Mouse (Mus musculus): ENCODE measurements around the gene Gch1. TPM values are rescaled to one million over a fixed set of nuclear protein-coding genes. Genes with fewer than 3 reads are reported as not detected.

Gene Gch1
- 0.94 and 1.1 TPM in 2 replicates for polyA plus RNA-seq (2015; fragmentation: Nextera tagmentation; extraction: Ambion mirVana)

GRCm38 (mm10) chr14:47188848-47189634, at the start of gene Gch1:
Gch1 (minus strand) TSS chr14:47189413.
- peaks cover 7% of the 10 kb centered on the region for H3K4me1 ChIP-seq
- no peak within 1 kb of the TSS for H3K27ac ChIP-seq
- peaks cover 24% of the 10 kb centered on the region for H3K27me3 ChIP-seq
- H3K4me2 ChIP-seq, result peak within 1 kb of the TSS; percentile 100
- H3K4me3 ChIP-seq, result peak within 1 kb of the TSS; percentile 75
- H3K9me3 ChIP-seq, result no peaks in the 10 kb centered on the region
- peak; percentile 80; the same call in 1 of the 2 replicates for ATAC-seq (ENCODE audit: insufficient number of reproducible peaks, insufficient read depth, low FRiP score, low TSS enrichment, low read depth)
- H3K36me3 ChIP-seq, result no peaks in the 10 kb centered on the region
- peak within 1 kb of the TSS; percentile 68 for H3K9ac ChIP-seq
- under 1% methylated on average over 66 of the region's 68 CpGs for WGBS

GRCm38 (mm10) chr14:47237286-47237685, 48.1 kb upstream of the Gch1 start:
- H3K27me3 ChIP-seq, result no peaks in the 10 kb centered on the region
- no peak overlapping the region for H3K9ac ChIP-seq
- no peak overlapping the region for H3K4me2 ChIP-seq
- H3K4me1 ChIP-seq, result no peaks in the 10 kb centered on the region
- no peak for ATAC-seq (ENCODE audit: insufficient number of reproducible peaks, insufficient read depth, low FRiP score, low TSS enrichment, low read depth)
- no peak overlapping the region for H3K27ac ChIP-seq
- no peak overlapping the region for H3K4me3 ChIP-seq
- WGBS, result 88% methylated on average over 4 of the region's 4 CpGs
- H3K9me3 ChIP-seq, result 0 out of 2 replicates have a peak, but pooled peaks cover 4% of the 10 kb centered on the region
- peaks cover 14% of the 10 kb centered on the region for H3K36me3 ChIP-seq

GRCm38 (mm10) chr14:47236491-47236890, 47.3 kb upstream of the Gch1 start:
- H3K27ac ChIP-seq, result no peak overlapping the region
- peaks cover 12% of the 10 kb centered on the region for H3K36me3 ChIP-seq
- no peak overlapping the region for H3K4me2 ChIP-seq
- 0 out of 2 replicates have a peak, but pooled peaks cover 4% of the 10 kb centered on the region for H3K9me3 ChIP-seq
- 90% methylated on average over 7 of the region's 7 CpGs for whole genome bisulfite sequencing
- H3K4me1 ChIP-seq, result no peaks in the 10 kb centered on the region
- H3K4me3 ChIP-seq, result no peak overlapping the region
- no peak for ATAC-seq (ENCODE audit: insufficient number of reproducible peaks, insufficient read depth, low FRiP score, low TSS enrichment, low read depth)
- no peak overlapping the region for H3K9ac ChIP-seq
- H3K27me3 ChIP-seq, result no peaks in the 10 kb centered on the region

GRCm38 (mm10) chr14:47234526-47235250, 45.5 kb upstream of the Gch1 start:
- Histone ChIP-seq H3K27ac (no peak overlapping the region), H3K36me3 (no peaks in the 10 kb centered on the region), H3K4me3 (no peak overlapping the region), H3K9me3 (0 out of 2 replicates have a peak, but pooled peaks cover 4% of the 10 kb centered on the region), H3K27me3 (no peaks in the 10 kb centered on the region), H3K4me1 (no peaks in the 10 kb centered on the region), H3K4me2 (no peak overlapping the region), H3K9ac (no peak overlapping the region)
- 73% methylated on average over 5 of the region's 5 CpGs for WGBS
- no peak for ATAC-seq (ENCODE audit: insufficient number of reproducible peaks, insufficient read depth, low FRiP score, low TSS enrichment, low read depth)

- Histone ChIP-seq H3K27ac (no peak overlapping the region), H3K4me3 (no peak overlapping the region), H3K9ac (no peak overlapping the region), H3K4me1 (no peaks in the 10 kb centered on the region), H3K27me3 (no peaks in the 10 kb centered on the region), H3K9me3 (0 out of 2 replicates have a peak, but pooled peaks cover 4% of the 10 kb centered on the region), H3K4me2 (no peak overlapping the region), H3K36me3 (no peaks in the 10 kb centered on the region)
- 90% methylated on average over 3 of the region's 3 CpGs for WGBS
- ATAC-seq (ENCODE audit: insufficient number of reproducible peaks, insufficient read depth, low FRiP score, low TSS enrichment, low read depth), result no peak
Measured at GRCm38 (mm10) chr14:47234032-47234431, 44.8 kb upstream of the Gch1 start.

GRCm38 (mm10) chr14:47233602-47234001, 44.4 kb upstream of the Gch1 start:
- no peak for ATAC-seq (ENCODE audit: insufficient number of reproducible peaks, insufficient read depth, low FRiP score, low TSS enrichment, low read depth)
- no peak overlapping the region for H3K9ac ChIP-seq
- H3K36me3 ChIP-seq, result no peaks in the 10 kb centered on the region
- no peaks in the 10 kb centered on the region for H3K27me3 ChIP-seq
- no peak overlapping the region for H3K27ac ChIP-seq
- H3K4me1 ChIP-seq, result no peaks in the 10 kb centered on the region
- WGBS, result 70% methylated on average over 2 of the region's 2 CpGs
- H3K9me3 ChIP-seq, result 0 out of 2 replicates have a peak, but pooled peaks cover 4% of the 10 kb centered on the region
- no peak overlapping the region for H3K4me2 ChIP-seq
- no peak overlapping the region for H3K4me3 ChIP-seq

GRCm38 (mm10) chr14:47229796-47230376, 40.7 kb upstream of the Gch1 start:
- no peak for ATAC-seq (ENCODE audit: insufficient number of reproducible peaks, insufficient read depth, low FRiP score, low TSS enrichment, low read depth)
- no peak overlapping the region for H3K4me2 ChIP-seq
- H3K27ac ChIP-seq, result no peak overlapping the region
- H3K27me3 ChIP-seq, result no peaks in the 10 kb centered on the region
- no peak overlapping the region for H3K9ac ChIP-seq
- H3K4me1 ChIP-seq, result no peaks in the 10 kb centered on the region
- no peak overlapping the region for H3K4me3 ChIP-seq
- H3K9me3 ChIP-seq, result no peaks in the 10 kb centered on the region
- 77% methylated on average over 11 of the region's 11 CpGs for WGBS
- H3K36me3 ChIP-seq, result no peaks in the 10 kb centered on the region

- no peak overlapping the region for H3K4me2 ChIP-seq
- no peak overlapping the region for H3K4me3 ChIP-seq
- H3K36me3 ChIP-seq, result no peaks in the 10 kb centered on the region
- ATAC-seq (ENCODE audit: insufficient number of reproducible peaks, insufficient read depth, low FRiP score, low TSS enrichment, low read depth), result no peak
- no peak overlapping the region for H3K27ac ChIP-seq
- WGBS, result 90% methylated on average over 8 of the region's 8 CpGs
- no peaks in the 10 kb centered on the region for H3K4me1 ChIP-seq
- H3K27me3 ChIP-seq, result no peaks in the 10 kb centered on the region
- no peaks in the 10 kb centered on the region for H3K9me3 ChIP-seq
- H3K9ac ChIP-seq, result no peak overlapping the region
Measured at GRCm38 (mm10) chr14:47225931-47226330, 36.7 kb upstream of the Gch1 start.

GRCm38 (mm10) chr14:47224476-47225325, 35.5 kb upstream of the Gch1 start:
- Histone ChIP-seq H3K4me1 (no peaks in the 10 kb centered on the region), H3K4me2 (no peak overlapping the region), H3K27me3 (no peaks in the 10 kb centered on the region), H3K36me3 (no peaks in the 10 kb centered on the region), H3K9me3 (no peaks in the 10 kb centered on the region), H3K27ac (no peak overlapping the region), H3K4me3 (no peak overlapping the region), H3K9ac (no peak overlapping the region)
- 75% methylated on average over 10 of the region's 10 CpGs for WGBS
- no peak for ATAC-seq (ENCODE audit: insufficient number of reproducible peaks, insufficient read depth, low FRiP score, low TSS enrichment, low read depth)

- 75% methylated on average over 11 of the region's 11 CpGs for WGBS
- no peak overlapping the region for H3K4me2 ChIP-seq
- no peaks in the 10 kb centered on the region for H3K36me3 ChIP-seq
- no peak overlapping the region for H3K27ac ChIP-seq
- no peak overlapping the region for H3K4me3 ChIP-seq
- H3K9me3 ChIP-seq, result no peaks in the 10 kb centered on the region
- no peaks in the 10 kb centered on the region for H3K4me1 ChIP-seq
- no peak for ATAC-seq (ENCODE audit: insufficient number of reproducible peaks, insufficient read depth, low FRiP score, low TSS enrichment, low read depth)
- H3K27me3 ChIP-seq, result no peaks in the 10 kb centered on the region
- no peak overlapping the region for H3K9ac ChIP-seq
Measured at GRCm38 (mm10) chr14:47222631-47223450, 33.6 kb upstream of the Gch1 start.
